Mouse (Mus musculus): ENCODE results near the gene Depdc7. TPM values are rescaled to one million over a fixed set of nuclear protein-coding genes. Genes with fewer than 3 reads are reported as not detected.

The Depdc7 gene
- polyA plus RNA-seq, 1 experiment from 2014 or later: 14.2 TPM

DNA sequence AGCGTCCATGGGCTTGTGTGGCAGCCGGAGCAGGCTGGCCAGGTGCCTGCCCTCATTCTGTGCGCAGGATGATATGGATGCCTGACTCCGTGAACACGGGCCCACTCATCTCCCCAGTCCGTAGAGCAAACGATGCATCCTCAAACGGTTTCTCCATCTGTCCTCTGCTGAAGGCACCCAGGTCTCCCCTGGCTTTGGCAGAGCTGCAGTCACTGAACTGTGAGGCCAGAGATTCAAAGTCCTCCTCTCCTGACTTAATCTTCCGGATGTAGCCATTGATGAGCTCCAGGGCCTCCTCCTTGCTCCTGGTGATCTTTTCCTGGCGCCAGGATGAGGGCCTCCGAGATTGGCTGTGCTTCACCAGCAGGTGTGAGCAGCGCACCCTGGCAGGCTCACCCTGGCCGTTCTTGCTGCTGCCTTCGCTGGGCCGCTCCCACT, 28.4 kb downstream of the Depdc7 start:
- no peak overlapping the region for H3K9ac ChIP-seq
- H3K4me2 ChIP-seq: no peak overlapping the region
- 47% methylated on average over 15 of the region's 15 CpGs for WGBS
- no peak for ATAC-seq (ENCODE audit: insufficient read depth, low FRiP score, low read depth)
- H3K27me3 ChIP-seq (replicated peaks): no peaks in the 10 kb centered on the region
- H3K27ac ChIP-seq: no peak overlapping the region
- no peak overlapping the region for H3K4me3 ChIP-seq (replicated peaks)
- 0 out of 2 replicates have a peak, but pooled peaks cover 4% of the 10 kb centered on the region for H3K4me1 ChIP-seq
- H3K9me3 ChIP-seq: no peaks in the 10 kb centered on the region
- H3K36me3 ChIP-seq: no peaks in the 10 kb centered on the region

DNA sequence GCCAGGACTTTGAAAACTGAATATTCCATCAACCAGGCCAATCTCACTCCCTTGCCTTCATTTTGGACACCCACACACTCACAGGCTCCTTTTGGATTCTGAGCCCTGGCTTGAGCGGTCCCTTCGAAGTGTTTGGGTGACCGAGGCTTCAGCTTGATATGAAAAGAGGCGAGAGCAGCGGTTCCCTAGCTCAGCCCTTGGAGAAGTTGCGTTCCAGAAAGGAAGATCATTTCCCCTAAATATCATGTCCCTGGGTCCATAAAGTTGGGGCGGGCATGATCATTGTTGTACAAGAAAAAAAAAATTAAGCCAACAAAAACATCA, 30.2 kb downstream of the Depdc7 start:
- 0 out of 2 replicates have a peak, but pooled peaks cover 4% of the 10 kb centered on the region for H3K4me1 ChIP-seq
- peak overlapping the region; percentile 83 for H3K4me2 ChIP-seq
- peak overlapping the region; percentile 78; the same call in 1 of the 2 replicates for H3K9ac ChIP-seq
- 2% methylated on average over 7 of the region's 7 CpGs for WGBS
- peak overlapping the region; percentile 74; the same call in 1 of the 2 replicates for H3K27ac ChIP-seq
- H3K9me3 ChIP-seq: no peaks in the 10 kb centered on the region
- no peak for ATAC-seq (ENCODE audit: insufficient read depth, low FRiP score, low read depth)
- no peaks in the 10 kb centered on the region for H3K36me3 ChIP-seq
- H3K4me3 ChIP-seq (replicated peaks): peak overlapping the region; percentile 87
- H3K27me3 ChIP-seq (replicated peaks): no peaks in the 10 kb centered on the region

DNA sequence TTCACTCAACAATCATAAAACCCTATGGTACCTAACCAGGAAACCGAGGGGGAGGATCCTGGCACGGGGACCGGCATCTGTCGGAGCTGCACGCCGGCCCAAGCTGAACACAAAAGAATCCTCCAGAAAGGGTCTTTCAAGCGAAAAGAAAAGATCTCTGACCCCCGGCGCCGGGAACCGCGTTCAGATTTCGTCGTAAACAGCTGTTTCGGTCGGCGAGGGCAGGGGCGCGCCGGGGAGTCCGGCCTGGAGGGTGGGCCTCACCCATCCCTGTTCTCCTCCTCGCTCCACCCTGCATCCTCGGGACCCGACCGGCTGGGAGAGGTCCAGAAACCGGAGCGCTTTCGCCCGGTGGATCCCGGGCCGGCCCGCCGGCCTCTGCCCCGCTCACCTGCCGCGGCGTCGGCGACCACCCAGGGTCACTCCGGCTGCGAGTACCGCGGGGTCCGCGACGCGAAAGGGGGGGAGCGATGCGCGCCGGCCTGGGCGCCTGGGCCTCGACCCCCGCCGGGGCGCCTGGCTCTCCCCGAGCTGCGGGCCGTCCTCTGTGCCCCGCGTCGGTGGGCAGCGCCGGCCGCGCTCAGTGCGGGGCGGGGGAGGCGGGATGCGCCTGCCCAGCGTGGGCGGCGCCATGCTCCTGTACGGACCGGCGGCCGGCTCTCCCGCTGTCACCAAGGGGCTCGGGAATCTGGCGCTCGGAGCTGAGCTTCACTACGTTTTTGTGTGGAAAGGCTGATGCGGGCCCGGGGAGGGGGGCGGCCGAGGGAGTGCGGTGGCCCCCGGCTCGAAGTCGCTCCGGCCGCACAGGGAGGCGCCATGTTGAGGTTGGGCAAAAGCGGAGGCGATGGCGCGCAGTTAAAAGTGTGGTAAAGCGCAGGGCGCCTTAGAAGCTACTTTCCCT, 30.8 kb downstream of the Depdc7 start, which contains the start of gene Tcp11l1:
Gene Tcp11l1 (minus strand): TSS at position 585 of the 901 bp plus-strand sequence.
- under 1% methylated on average over 76 of the region's 99 CpGs for WGBS
- peak; percentile 86 for ATAC-seq (ENCODE audit: insufficient read depth, low FRiP score, low read depth)

DNA sequence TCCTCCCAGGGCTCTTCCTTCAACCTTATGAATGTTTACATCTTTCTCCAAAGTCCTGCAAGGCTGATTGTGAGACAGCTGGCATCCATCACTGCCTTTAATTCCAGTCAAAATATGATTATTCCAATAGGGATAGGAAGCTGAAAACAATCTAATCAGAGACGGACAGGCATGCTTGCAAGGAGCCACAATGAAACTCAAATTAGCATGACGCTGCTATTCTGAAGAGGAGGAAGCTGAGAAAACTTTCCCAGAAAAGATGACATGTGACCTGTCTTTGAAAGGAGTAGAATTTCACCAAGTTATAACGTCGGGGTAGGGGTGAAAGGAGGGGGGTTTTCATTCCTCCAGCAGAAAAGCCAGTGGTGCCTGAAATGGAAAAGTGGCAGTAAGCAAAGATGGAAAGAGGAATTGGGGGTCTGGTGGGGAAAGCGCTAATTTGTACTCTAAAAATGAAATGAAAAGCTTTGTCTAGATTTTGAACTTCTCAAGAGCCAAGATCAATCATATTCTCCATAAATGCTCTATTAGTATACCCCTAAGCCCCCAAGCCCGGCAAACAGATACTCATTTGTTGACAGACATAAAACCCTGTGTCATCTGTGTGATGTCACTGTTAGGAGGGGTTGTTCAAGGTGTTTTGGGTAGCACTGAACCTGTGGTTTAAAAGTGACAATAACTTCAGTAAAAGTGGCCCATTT, 31.9 kb downstream of the Depdc7 start:
- H3K4me2 ChIP-seq: peak overlapping the region; percentile 83
- no peaks in the 10 kb centered on the region for H3K9me3 ChIP-seq
- WGBS: 21% methylated on average over 6 of the region's 6 CpGs
- H3K36me3 ChIP-seq: no peaks in the 10 kb centered on the region
- H3K9ac ChIP-seq: no peak overlapping the region
- 0 out of 2 replicates have a peak, but pooled peaks cover 4% of the 10 kb centered on the region for H3K4me1 ChIP-seq
- no peaks in the 10 kb centered on the region for H3K27me3 ChIP-seq (replicated peaks)
- ATAC-seq (ENCODE audit: insufficient read depth, low FRiP score, low read depth): no peak
- H3K4me3 ChIP-seq (replicated peaks): peak overlapping the region; percentile 87; the same call in 1 of the 2 replicates
- no peak overlapping the region for H3K27ac ChIP-seq

More for the DNA sequence above, 30.8 kb downstream of the Depdc7 start, which contains the start of gene Tcp11l1:
- H3K27me3 ChIP-seq (replicated peaks): no peaks in the 10 kb centered on the region
- H3K4me3 ChIP-seq (replicated peaks): peak within 1 kb of the TSS; percentile 87
- no peaks in the 10 kb centered on the region for H3K9me3 ChIP-seq
- peak within 1 kb of the TSS; percentile 83 for H3K4me2 ChIP-seq
- peak within 1 kb of the TSS; percentile 78 for H3K9ac ChIP-seq
- H3K36me3 ChIP-seq: no peaks in the 10 kb centered on the region
- H3K27ac ChIP-seq: peak within 1 kb of the TSS; percentile 74
- H3K4me1 ChIP-seq: 0 out of 2 replicates have a peak, but pooled peaks cover 4% of the 10 kb centered on the region

DNA sequence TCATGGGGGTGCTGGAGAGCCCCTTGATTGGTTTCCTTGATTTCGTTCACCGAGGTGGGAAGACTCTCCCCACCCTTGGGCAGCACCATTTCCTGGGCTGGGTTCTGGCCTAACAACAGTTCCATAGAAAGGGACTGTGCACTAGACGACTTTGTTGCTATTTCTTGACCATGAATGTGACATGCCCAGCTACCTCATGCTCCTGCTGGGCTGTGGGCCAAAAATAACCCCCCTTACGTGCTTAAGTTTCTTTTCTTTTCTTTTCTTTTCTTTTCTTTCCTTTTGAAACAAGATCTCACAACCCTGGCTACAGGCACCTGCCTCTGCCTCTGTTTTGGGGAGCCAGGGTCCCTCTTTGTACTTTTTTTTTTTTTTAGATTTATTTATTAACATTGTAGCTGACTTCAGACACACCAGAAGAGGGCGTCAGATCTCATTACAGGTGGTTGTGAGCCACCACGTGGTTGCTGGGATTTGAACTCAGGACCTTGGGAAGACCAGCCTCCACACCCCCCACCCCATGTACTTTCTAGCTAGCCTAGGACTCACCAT, 32.8 kb downstream of the Depdc7 start:
- Histone ChIP-seq H3K4me1 (0 out of 2 replicates have a peak, but pooled peaks cover 4% of the 10 kb centered on the region), H3K36me3 (no peaks in the 10 kb centered on the region), H3K4me2 (no peak overlapping the region), H3K27me3 (replicated peaks) (no peaks in the 10 kb centered on the region), H3K27ac (no peak overlapping the region), H3K9me3 (no peaks in the 10 kb centered on the region), H3K9ac (no peak overlapping the region), H3K4me3 (replicated peaks) (no peak overlapping the region)
- WGBS: 65% methylated on average over 6 of the region's 6 CpGs
- no peak for ATAC-seq (ENCODE audit: insufficient read depth, low FRiP score, low read depth)

DNA sequence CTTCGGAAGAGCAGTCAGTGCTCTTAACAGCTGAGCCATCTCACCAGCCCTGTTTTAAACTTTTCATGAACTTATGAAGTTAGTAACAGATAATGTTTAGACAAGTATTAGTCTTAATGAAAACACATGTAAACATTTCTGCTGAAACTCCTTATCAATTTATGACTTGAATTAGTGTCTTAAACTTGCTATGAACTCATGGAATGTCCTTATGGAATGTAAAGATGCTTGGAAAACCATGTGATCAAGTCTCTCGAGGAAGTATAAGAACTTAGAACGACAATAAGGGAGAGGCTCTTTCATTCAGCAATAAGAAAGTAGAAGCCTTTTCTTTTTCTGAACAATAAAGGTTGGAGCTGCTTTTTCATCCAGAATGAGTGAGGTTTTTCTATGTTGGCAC, 38.3 kb downstream of the Depdc7 start:
- no peaks in the 10 kb centered on the region for H3K36me3 ChIP-seq
- H3K4me3 ChIP-seq (replicated peaks): no peak overlapping the region
- no peaks in the 10 kb centered on the region for H3K27me3 ChIP-seq (replicated peaks)
- H3K9ac ChIP-seq: no peak overlapping the region
- no peak for ATAC-seq (ENCODE audit: insufficient read depth, low FRiP score, low read depth)
- 42% methylated on average over 3 of the region's 3 CpGs for WGBS
- no peak overlapping the region for H3K27ac ChIP-seq
- H3K4me2 ChIP-seq: no peak overlapping the region
- H3K9me3 ChIP-seq: no peaks in the 10 kb centered on the region
- H3K4me1 ChIP-seq: no peaks in the 10 kb centered on the region

DNA sequence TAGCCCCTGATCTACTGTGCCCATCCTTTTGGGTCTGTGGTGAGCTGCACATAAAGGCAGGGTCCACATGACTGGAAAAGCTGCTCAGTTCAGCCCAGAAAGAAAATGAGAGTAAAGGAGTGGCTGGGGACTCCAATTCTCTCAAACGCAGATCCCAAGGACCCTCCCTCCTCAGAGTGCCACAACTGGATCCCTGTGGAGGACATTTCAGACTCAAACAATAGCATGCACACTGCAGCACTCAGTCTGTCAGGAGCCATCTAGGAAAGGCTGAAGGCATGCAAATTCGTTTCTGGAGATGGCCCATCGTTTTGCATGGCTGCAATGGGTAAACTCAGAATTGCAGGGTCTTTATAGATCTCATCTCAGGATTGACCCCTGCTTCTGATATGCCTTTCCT, 39.5 kb downstream of the Depdc7 start:
- Histone ChIP-seq H3K4me3 (replicated peaks) (no peak overlapping the region), H3K4me2 (no peak overlapping the region), H3K9ac (no peak overlapping the region), H3K27ac (no peak overlapping the region), H3K36me3 (no peaks in the 10 kb centered on the region), H3K27me3 (replicated peaks) (no peaks in the 10 kb centered on the region), H3K9me3 (no peaks in the 10 kb centered on the region), H3K4me1 (no peaks in the 10 kb centered on the region)
- 81% methylated on average over 3 of the region's 3 CpGs for WGBS
- no peak for ATAC-seq (ENCODE audit: insufficient read depth, low FRiP score, low read depth)

DNA sequence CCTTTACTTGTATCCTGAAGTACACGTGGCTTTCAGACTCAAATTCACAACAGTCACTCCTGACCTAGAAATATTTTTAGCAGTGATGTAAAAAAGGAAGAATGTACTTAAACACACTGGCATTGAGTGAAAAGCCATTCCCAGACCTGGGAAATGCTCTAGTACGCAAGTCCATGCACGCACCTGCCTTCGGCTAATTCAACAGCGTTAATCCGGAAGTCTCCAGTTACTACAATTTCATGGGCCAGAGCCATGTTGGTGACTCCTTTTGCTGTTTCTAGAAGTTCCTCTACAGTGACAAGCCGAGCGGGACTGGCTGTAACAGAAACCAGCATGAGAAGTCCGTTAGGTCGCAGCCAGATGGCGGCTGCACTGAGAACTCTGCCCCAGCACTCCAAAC, 43.0 kb downstream of the Depdc7 start:
- no peaks in the 10 kb centered on the region for H3K36me3 ChIP-seq

DNA sequence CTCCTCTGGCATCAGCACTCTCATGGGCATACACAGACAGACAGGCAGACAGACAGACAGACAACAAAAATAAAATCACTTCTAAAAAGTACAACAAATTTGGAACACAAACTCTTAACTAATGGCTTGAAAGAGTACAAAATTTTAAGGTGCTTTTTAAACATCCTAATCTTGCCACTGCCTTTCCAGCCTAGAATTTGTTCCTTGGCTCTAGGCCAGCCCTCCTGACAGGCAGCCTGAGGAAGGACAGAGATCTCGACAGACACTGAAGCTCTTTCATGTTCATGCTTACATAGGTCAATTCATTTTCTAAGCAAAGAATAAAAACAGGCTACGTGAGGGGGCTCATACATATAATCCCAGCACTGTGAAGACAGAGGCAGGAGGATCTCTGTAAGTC, 50.1 kb downstream of the Depdc7 start:
- no peak overlapping the region for H3K4me3 ChIP-seq (replicated peaks)
- H3K9ac ChIP-seq: no peak overlapping the region
- H3K9me3 ChIP-seq: no peaks in the 10 kb centered on the region
- H3K27me3 ChIP-seq (replicated peaks): no peaks in the 10 kb centered on the region
- H3K4me2 ChIP-seq: no peak overlapping the region
- H3K4me1 ChIP-seq: no peaks in the 10 kb centered on the region
- WGBS: 47% methylated on average over 2 of the region's 2 CpGs
- no peak for ATAC-seq (ENCODE audit: insufficient read depth, low FRiP score, low read depth)
- no peaks in the 10 kb centered on the region for H3K36me3 ChIP-seq
- no peak overlapping the region for H3K27ac ChIP-seq

More for the DNA sequence above, 43.0 kb downstream of the Depdc7 start:
- Histone ChIP-seq H3K4me2 (no peak overlapping the region), H3K9me3 (no peaks in the 10 kb centered on the region), H3K27me3 (replicated peaks) (no peaks in the 10 kb centered on the region), H3K4me3 (replicated peaks) (no peak overlapping the region), H3K4me1 (no peaks in the 10 kb centered on the region), H3K27ac (no peak overlapping the region), H3K9ac (no peak overlapping the region)
- WGBS: 79% methylated on average over 11 of the region's 11 CpGs
- ATAC-seq (ENCODE audit: insufficient read depth, low FRiP score, low read depth): no peak

DNA sequence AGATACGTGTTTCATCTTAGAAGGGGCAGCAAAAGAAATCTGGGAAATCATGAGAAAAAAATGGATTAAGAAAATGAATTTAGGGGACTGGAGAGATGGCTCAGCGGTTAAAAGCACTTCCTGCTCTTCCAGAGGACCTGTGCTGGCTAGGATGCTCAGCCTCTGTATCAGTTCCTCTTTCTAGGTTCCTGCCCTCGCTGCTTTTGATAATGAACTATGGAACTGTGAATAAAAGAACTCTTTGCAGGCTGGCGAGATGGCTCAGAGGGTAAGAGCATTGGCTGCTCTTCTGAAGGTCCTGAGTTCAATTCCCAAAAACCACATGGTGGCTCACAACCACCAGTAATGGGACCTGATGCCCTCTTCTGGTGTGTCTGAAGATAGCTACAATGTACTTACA, 52.0 kb downstream of the Depdc7 start:
- Histone ChIP-seq H3K4me3 (replicated peaks) (no peak overlapping the region), H3K27me3 (replicated peaks) (no peaks in the 10 kb centered on the region), H3K4me1 (no peaks in the 10 kb centered on the region), H3K9me3 (no peaks in the 10 kb centered on the region), H3K9ac (no peak overlapping the region), H3K27ac (no peak overlapping the region), H3K4me2 (no peak overlapping the region), H3K36me3 (no peaks in the 10 kb centered on the region)
- 74% methylated on average over 4 of the region's 4 CpGs for WGBS
- no peak for ATAC-seq (ENCODE audit: insufficient read depth, low FRiP score, low read depth)

DNA sequence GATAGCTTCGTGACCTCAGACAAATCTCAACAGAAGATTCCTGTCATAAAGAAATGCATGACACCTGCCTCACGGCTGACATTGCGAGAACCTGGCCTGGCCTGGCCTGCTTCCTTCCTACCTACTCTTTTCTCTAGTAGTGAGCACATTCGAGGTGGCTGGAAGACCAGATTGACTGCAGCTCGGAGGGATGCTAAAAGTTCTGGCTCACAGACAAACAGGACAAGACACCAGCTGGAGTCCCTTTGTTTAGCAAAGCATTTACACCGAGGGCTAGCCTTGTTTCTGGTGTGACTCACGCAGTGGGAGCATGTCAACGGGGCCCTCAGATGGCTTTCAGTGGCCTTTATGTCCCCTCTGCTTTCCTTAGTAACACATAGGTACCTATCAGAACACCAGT, 54.0 kb downstream of the Depdc7 start:
- Histone ChIP-seq H3K9ac (no peak overlapping the region), H3K4me3 (replicated peaks) (no peak overlapping the region), H3K9me3 (no peaks in the 10 kb centered on the region), H3K36me3 (no peaks in the 10 kb centered on the region), H3K4me2 (no peak overlapping the region), H3K4me1 (no peaks in the 10 kb centered on the region), H3K27me3 (replicated peaks) (no peaks in the 10 kb centered on the region), H3K27ac (no peak overlapping the region)
- WGBS: 72% methylated on average over 8 of the region's 8 CpGs
- no peak for ATAC-seq (ENCODE audit: insufficient read depth, low FRiP score, low read depth)

DNA sequence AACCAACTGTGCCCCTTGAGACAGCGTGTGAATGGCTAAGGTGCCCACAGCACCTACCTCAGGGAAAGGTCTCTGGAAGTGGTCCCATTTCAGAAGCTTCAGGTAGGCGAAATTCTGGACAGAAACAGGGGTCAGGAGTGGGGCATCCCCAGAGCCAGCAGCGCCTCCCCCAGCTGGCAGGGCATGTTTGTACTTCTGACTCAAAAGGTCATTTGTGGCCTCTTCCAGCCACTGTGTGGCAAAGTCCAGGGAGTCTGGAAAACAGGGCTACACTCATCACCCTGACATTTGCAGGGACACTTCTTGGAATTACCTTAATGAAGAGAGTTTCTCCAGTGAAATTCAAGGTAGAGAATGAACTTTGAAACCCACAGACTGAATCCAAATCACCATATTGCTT, 54.4 kb downstream of the Depdc7 start:
- Histone ChIP-seq H3K27ac (no peak overlapping the region), H3K9me3 (no peaks in the 10 kb centered on the region), H3K36me3 (no peaks in the 10 kb centered on the region), H3K4me2 (no peak overlapping the region), H3K4me1 (no peaks in the 10 kb centered on the region), H3K9ac (no peak overlapping the region), H3K27me3 (replicated peaks) (no peaks in the 10 kb centered on the region), H3K4me3 (replicated peaks) (no peak overlapping the region)
- WGBS: 75% methylated on average over 3 of the region's 3 CpGs
- ATAC-seq (ENCODE audit: insufficient read depth, low FRiP score, low read depth): no peak
